In genomic region chr10:31600116-31600515, GRCm38 (mm10) we compare ENCODE assay signal across 20 mouse cellular contexts. TPM values are rescaled to one million over a fixed set of nuclear protein-coding genes. Genes with fewer than 3 reads are reported as not detected.
DNase-seq lines count a peak whose midpoint lies in the region; ATAC-seq lines count a peak whose summit lies in the region.
"Had no signal": no experiment of that assay in that cellular context is flagged by ENCODE, and none has a peak within 500 bp of the region (broad histone marks: within the 10 kb centered on the region; RNA-seq: fewer than 3 reads in every experiment).

No protein-coding gene starts in this region.

- DNase-seq in testis, postnatal 14 days (ENCODE audit: low spot score) = peak; percentile 45
- no peak for DNase-seq in adrenal gland, adult 8-10 months
- DNase-seq: adrenal gland, postnatal 10 days; adrenal gland, postnatal 25 days; cerebellum, adult 11 months; cerebellum, adult 18-20 months; cerebellum, adult 8-10 months; cerebellum, adult 9-11 months; cerebellum, postnatal 14 days; cerebellum, postnatal 36 days; forebrain, postnatal 0 days had no signal

- peak; percentile 92 for ATAC-seq in granulocyte monocyte progenitor cell, adult 5-6 weeks (replicated peaks; ENCODE audit: poor library complexity, severe bottlenecking)
- peak; percentile 85 for ATAC-seq in megakaryocyte, adult 5-6 weeks (ENCODE audit: poor library complexity, severe bottlenecking)
- no peak for ATAC-seq in CD4-positive, CD25-positive, alpha-beta regulatory T cell, adult 4 months
- ATAC-seq: activated CD4-positive, CD25-positive, alpha-beta regulatory T cell, adult 4 months; forebrain, embryonic 13.5 days; forebrain, embryonic 15.5 days; forebrain, postnatal 0 days; Patski had no signal

RNA-seq across cellular contexts. Expression of gene Rnf217, which starts 8.9 kb away (rescaled TPM):
- 3.7 and 4.3 TPM in 2 replicates for total RNA-seq in granulocyte monocyte progenitor cell, adult 5-6 weeks (2014; fragmentation: Nextera tagmentation)
- total RNA-seq in granulocyte monocyte progenitor cell, adult 5-6 weeks (2017) = 2.1 and 3.0 TPM in 2 replicates
- 4.1 and 4.2 TPM in 2 replicates for total RNA-seq in megakaryocyte, adult 5-6 weeks (2015)
- 2.4 and 2.6 TPM in 2 replicates for total RNA-seq in megakaryocyte, adult 5-6 weeks (2017)
- total RNA-seq in adrenal gland, adult 8-10 months (2022) = 1 to 10 TPM; 8.5 to 9.4 (median 9.1) TPM
- under 1 TPM in 1 of 2 experiments, not detected in 1; 0.03 TPM for polyA plus RNA-seq in CD4-positive, CD25-positive, alpha-beta regulatory T cell, adult 4 months (2017; shearing (Covaris generic))
- total RNA-seq: CH12.LX had no signal
- polyA plus RNA-seq: activated CD4-positive, CD25-positive, alpha-beta regulatory T cell, adult 4 months; G1E had no signal
